Mouse (Mus musculus): ENCODE measurements at regions not wholly inside any gene's neighbourhood (a gene's known extent, or its start where the extent isn't known, plus 50 kb on each side); places are given as distances from the start of the nearest gene placed in this dataset.

DNA sequence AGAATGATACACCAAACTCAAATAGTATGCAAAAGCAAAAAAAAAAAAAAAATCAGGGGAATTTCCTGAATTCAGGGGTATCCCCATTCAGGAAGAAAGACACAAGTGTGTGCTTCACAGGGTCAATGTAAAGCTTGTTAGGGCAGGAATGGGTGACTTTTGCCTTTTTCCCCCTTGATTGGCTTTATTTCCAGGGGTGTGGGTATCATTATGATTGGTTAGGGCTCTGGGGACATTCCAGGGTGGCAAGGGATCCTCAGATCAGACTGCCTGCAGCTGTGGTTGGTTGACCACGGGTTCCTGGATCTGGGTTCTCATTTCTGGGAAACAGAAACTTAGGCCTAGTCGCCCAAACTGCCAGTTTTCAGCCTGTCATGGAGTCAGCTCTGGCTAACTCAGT is 73.4 kb upstream of the Kdr start:
- H3K9me3 ChIP-seq (ENCODE audit: low read depth, low read length), result no peaks in the 10 kb centered on the region
- no peak overlapping the region for H3K9ac ChIP-seq
- no peaks in the 10 kb centered on the region for H3K36me3 ChIP-seq (ENCODE audit: insufficient read depth)
- no peak overlapping the region for H3K4me2 ChIP-seq
- WGBS, result 78% methylated on average over 2 of the region's 2 CpGs
- H3K27ac ChIP-seq (ENCODE audit: low read depth), result no peak overlapping the region
- no peaks in the 10 kb centered on the region for H3K27me3 ChIP-seq (ENCODE audit: insufficient read depth, low read length)
- H3K4me1 ChIP-seq (ENCODE audit: insufficient read depth), result no peaks in the 10 kb centered on the region
- TF ChIP-seq CTCF (IDR thresholded peaks at IDR 0.05; ENCODE audit: low read depth), result no peak
- ATAC-seq (ENCODE audit: insufficient read depth) (no peak), DNase-seq (no peak)
- no peak overlapping the region for H3K4me3 ChIP-seq (ENCODE audit: low read depth, low read length)

DNA sequence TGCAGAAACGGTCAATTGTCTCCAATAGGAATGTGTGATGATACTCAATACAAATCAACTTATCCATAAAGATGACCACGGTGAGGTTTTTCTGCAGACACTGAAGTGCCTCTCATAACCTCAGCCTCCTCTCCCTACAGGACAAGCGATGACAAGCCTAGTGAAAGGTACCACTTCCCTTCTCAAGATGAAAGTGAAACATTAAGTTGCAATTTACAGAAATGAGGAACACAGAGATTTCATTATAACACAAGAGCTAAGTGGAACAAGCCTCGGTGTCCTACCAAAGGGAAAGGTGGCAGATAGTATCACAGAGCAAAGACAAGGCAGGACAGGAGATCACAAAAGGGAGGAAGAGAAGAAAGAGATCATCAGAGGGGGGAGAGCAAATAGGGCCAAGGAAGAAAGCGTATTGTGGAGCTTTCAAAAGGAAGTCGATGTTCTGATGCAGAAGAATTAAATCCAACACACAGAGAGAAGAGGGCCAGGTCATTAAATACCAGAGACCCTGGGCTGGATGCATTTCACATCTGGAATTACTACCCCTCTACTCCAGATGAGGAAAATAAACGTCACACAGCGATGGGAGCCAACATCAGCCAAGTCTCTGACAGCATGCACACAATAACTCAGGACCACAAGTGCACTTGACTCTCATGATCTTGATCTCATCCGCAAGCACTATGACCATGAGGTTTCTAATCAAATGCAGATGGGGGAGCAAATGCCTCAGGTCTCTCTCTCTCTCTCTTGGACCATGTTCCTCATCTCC is 70.0 kb upstream of the Kdr start:
- no peak for TF ChIP-seq CTCF (IDR thresholded peaks at IDR 0.05; ENCODE audit: low read depth)
- Histone ChIP-seq H3K4me2 (no peak overlapping the region), H3K27ac (ENCODE audit: low read depth) (no peak overlapping the region), H3K4me3 (ENCODE audit: low read depth, low read length) (no peak overlapping the region), H3K36me3 (ENCODE audit: insufficient read depth) (no peaks in the 10 kb centered on the region), H3K9ac (no peak overlapping the region), H3K9me3 (ENCODE audit: low read depth, low read length) (no peaks in the 10 kb centered on the region), H3K4me1 (ENCODE audit: insufficient read depth) (no peaks in the 10 kb centered on the region), H3K27me3 (ENCODE audit: insufficient read depth, low read length) (no peaks in the 10 kb centered on the region)
- DNase-seq (no peak), ATAC-seq (ENCODE audit: insufficient read depth) (no peak)
- WGBS, result 74% methylated on average over 9 of the region's 9 CpGs

DNA sequence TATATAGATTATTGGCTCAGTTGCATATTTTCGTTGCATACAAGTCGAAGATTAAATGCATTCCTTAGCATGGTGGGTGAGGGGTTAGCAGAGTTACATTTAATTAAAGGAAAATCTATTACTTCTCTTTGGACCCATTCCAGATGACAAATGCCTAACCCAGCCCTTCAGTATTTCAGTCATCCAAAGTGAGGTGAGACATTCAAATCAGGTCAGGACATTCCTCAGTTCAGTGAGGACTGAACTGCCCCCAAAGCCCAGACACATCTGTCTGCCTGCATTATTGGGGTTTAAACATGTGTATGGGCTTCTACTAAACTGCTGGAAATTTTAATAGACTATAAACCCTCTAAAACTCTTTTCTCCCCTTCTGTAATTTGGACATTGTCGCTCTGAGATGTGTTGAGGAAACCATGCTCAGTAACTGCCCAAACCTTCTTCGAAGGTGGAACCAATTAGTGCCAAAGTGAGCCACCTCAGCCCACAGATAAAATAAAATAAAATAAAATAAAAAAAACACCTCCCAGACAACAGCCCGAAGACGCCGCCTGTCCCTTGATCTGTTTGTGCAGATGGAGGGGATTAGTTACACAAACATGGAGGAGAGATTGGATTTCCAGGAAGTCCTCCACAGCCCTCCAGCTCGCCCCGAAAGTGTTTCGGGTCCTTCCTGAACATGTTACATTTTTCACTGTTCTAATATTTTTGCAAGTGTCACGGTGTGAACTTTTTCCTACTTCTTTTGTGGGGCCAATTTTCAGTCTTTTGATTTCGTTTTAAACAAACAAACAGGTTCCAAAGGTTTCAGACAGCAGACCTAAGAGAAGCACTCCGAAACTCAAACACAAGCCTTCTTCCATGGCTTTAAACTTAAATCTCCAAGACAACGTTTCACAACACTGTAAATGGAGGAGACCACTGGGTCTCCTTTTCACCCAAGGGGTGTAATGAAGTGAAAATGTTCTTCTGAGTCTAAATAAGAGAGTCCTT is 65.6 kb upstream of the Kdr start:
- H3K36me3 ChIP-seq (ENCODE audit: insufficient read depth), result no peaks in the 10 kb centered on the region
- DNase-seq (no peak), ATAC-seq (ENCODE audit: insufficient read depth) (no peak)
- 53% methylated on average over 14 of the region's 14 CpGs for WGBS
- H3K4me3 ChIP-seq (ENCODE audit: low read depth, low read length), result no peak overlapping the region
- H3K27ac ChIP-seq (ENCODE audit: low read depth), result no peak overlapping the region
- no peaks in the 10 kb centered on the region for H3K27me3 ChIP-seq (ENCODE audit: insufficient read depth, low read length)
- H3K4me1 ChIP-seq (ENCODE audit: insufficient read depth), result no peaks in the 10 kb centered on the region
- no peak overlapping the region for H3K9ac ChIP-seq
- no peak for TF ChIP-seq CTCF (IDR thresholded peaks at IDR 0.05; ENCODE audit: low read depth)
- H3K4me2 ChIP-seq, result no peak overlapping the region
- 0 out of 2 replicates have a peak, but pooled peaks cover 2% of the 10 kb centered on the region for H3K9me3 ChIP-seq (ENCODE audit: low read depth, low read length)

DNA sequence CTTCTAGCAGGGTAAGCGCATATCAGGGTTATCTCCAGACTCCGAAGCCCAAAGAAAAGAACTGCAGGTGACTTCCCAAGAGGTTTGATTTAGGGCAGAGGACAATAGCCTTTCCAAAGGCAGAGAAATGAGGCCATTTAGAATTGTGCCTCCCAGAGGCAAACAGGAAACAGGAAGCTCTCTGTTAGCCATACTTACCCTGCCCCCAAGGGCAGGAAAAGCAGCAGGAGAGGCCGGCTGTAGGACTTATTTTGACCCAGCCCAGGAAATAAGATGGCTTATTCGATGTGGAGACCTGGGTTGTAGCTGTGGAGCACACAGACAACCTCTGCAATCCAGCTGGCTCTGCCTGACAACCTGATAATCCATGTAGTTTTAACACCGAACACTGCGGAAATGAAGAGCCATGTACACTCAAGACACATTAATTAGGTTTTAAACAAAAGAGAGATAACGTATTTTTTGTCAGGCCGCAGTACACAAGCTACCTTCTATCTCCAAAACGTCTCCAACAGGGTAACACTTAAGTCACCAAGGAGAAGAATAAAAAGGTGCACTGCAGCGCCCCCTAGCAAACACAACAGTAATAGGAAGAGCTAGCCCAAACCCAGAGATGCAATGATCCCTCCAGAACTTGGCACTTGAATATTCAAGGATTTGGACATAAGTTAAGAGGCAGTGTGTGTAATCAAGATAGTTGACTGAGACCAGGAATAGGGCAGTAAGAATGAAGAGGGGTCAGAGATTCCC is 62.4 kb upstream of the Kdr start:
- Histone ChIP-seq H3K27me3 (ENCODE audit: insufficient read depth, low read length) (no peaks in the 10 kb centered on the region), H3K27ac (ENCODE audit: low read depth) (peak overlapping the region; percentile 54), H3K4me3 (ENCODE audit: low read depth, low read length) (no peak overlapping the region), H3K36me3 (ENCODE audit: insufficient read depth) (no peaks in the 10 kb centered on the region), H3K9me3 (ENCODE audit: low read depth, low read length) (0 out of 2 replicates have a peak, but pooled peaks cover 6% of the 10 kb centered on the region), H3K4me2 (no peak overlapping the region), H3K4me1 (ENCODE audit: insufficient read depth) (no peaks in the 10 kb centered on the region), H3K9ac (no peak overlapping the region)
- WGBS, result 53% methylated on average over 10 of the region's 10 CpGs
- ATAC-seq (ENCODE audit: insufficient read depth), result no peak
- TF ChIP-seq CTCF (IDR thresholded peaks at IDR 0.05; ENCODE audit: low read depth), result peak; percentile 44
- peak; percentile 59 for DNase-seq

DNA sequence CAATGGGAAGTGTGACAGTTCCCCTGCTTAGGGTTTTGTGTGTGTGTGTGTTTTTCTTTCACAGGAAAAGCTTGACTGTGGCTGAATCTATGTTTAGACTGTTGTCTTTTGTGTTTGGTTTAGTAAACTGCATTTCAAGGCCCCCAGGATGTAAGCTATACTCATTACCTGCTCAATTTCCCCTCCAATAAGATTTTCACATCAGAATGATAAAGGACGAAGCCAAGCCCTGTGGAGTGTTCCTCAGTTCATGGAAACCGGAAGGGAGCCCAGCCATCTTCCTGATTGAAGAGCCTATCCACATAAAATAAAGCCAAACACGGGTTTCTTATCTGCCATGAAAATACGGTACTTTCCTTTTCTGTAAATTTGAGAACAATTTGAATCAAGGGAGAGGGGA is 50.5 kb upstream of the Kdr start:
- Histone ChIP-seq H3K4me2 (no peak overlapping the region), H3K4me3 (ENCODE audit: low read depth, low read length) (no peak overlapping the region), H3K4me1 (ENCODE audit: insufficient read depth) (no peaks in the 10 kb centered on the region), H3K9ac (no peak overlapping the region), H3K27ac (ENCODE audit: low read depth) (no peak overlapping the region), H3K27me3 (ENCODE audit: insufficient read depth, low read length) (no peaks in the 10 kb centered on the region), H3K36me3 (ENCODE audit: insufficient read depth) (no peaks in the 10 kb centered on the region), H3K9me3 (ENCODE audit: low read depth, low read length) (no peaks in the 10 kb centered on the region)
- ATAC-seq (ENCODE audit: insufficient read depth), result no peak
- TF ChIP-seq CTCF (IDR thresholded peaks at IDR 0.05; ENCODE audit: low read depth), result no peak
- no peak for DNase-seq
- 18% methylated on average over 4 of the region's 4 CpGs for WGBS

Data from lung, embryonic 14.5 days (tissue).